In genomic region chr8:117968306-117968705, GRCm38 (mm10) we compare ENCODE assay signal across 24 mouse cellular contexts.
DNase-seq lines count a peak whose midpoint lies in the region; ATAC-seq and TF ChIP-seq lines count a peak whose summit lies in the region.
"Had no signal": no experiment of that assay in that cellular context is flagged by ENCODE, and none has a peak within 500 bp of the region (broad histone marks: within the 10 kb centered on the region; RNA-seq: fewer than 3 reads in every experiment).

No protein-coding gene starts in this region.

- CTCF ChIA-PET in Patski (lab: Charles Lee) = no interaction called here

- H3K27ac ChIP-seq in midbrain, embryonic 11.5 days (ENCODE audit: low read depth, low read length) = no peak overlapping the region
- no peak overlapping the region for H3K27ac ChIP-seq in midbrain, embryonic 15.5 days

- H3K4me1 ChIP-seq in midbrain, embryonic 11.5 days (ENCODE audit: control insufficient read depth, insufficient read depth, low read length) = no peaks in the 10 kb centered on the region
- H3K4me1 ChIP-seq in midbrain, embryonic 15.5 days = no peaks in the 10 kb centered on the region
- H3K4me1 ChIP-seq in E14TG2a.4 (replicated peaks; ENCODE audit: low read depth, low read length) = no peaks in the 10 kb centered on the region

- 89% methylated on average over 5 of the region's 5 CpGs for WGBS in midbrain, embryonic 11.5 days
- 83% methylated on average over 5 of the region's 5 CpGs for WGBS in midbrain, embryonic 15.5 days

- no peaks in the 10 kb centered on the region for H3K27me3 ChIP-seq in midbrain, embryonic 11.5 days (ENCODE audit: control insufficient read depth, insufficient read depth, low read length)
- H3K27me3 ChIP-seq in midbrain, embryonic 15.5 days (replicated peaks) = no peaks in the 10 kb centered on the region
- no peaks in the 10 kb centered on the region for H3K27me3 ChIP-seq in E14TG2a.4 (ENCODE audit: insufficient read depth, low read length)
- peaks cover 14% of the 10 kb centered on the region for H3K27me3 ChIP-seq in Patski
- H3K27me3 ChIP-seq: CH12.LX had no signal

- no peak overlapping the region for H3K4me2 ChIP-seq in midbrain, embryonic 11.5 days
- no peak overlapping the region for H3K4me2 ChIP-seq in midbrain, embryonic 15.5 days

- no peaks in the 10 kb centered on the region for H3K9me3 ChIP-seq in midbrain, embryonic 11.5 days (ENCODE audit: control insufficient read depth, low read length)
- H3K9me3 ChIP-seq in midbrain, embryonic 15.5 days = no peaks in the 10 kb centered on the region
- peaks cover 14% of the 10 kb centered on the region for H3K9me3 ChIP-seq in E14TG2a.4 (ENCODE audit: low read length)

- ATAC-seq in midbrain, embryonic 11.5 days (ENCODE audit: low FRiP score) = no peak
- no peak for ATAC-seq in midbrain, embryonic 15.5 days (replicated peaks)
- no peak for ATAC-seq in Patski
- ATAC-seq: activated CD4-positive, CD25-positive, alpha-beta regulatory T cell, adult 4 months; CD4-positive, CD25-positive, alpha-beta regulatory T cell, adult 4 months had no signal

- no peaks in the 10 kb centered on the region for H3K36me3 ChIP-seq in midbrain, embryonic 11.5 days (ENCODE audit: control insufficient read depth, insufficient read depth, low read length)
- no peaks in the 10 kb centered on the region for H3K36me3 ChIP-seq in midbrain, embryonic 15.5 days (replicated peaks)
- no peaks in the 10 kb centered on the region for H3K36me3 ChIP-seq in E14TG2a.4 (ENCODE audit: insufficient read depth, low read length)
- H3K36me3 ChIP-seq: G1E had no signal

- TF ChIP-seq CTCF in E14TG2a.4 (conservative IDR thresholded peaks at IDR 0.05; ENCODE audit: low read length) (0 out of 2 replicates have a peak, but pooled peaks have one; percentile 9), Patski (IDR thresholded peaks at IDR 0.05) (peak; percentile 7)

- H3K4me3 ChIP-seq in midbrain, embryonic 11.5 days (ENCODE audit: low read depth, low read length) = no peak overlapping the region
- no peak overlapping the region for H3K4me3 ChIP-seq in midbrain, embryonic 15.5 days
- H3K4me3 ChIP-seq in E14TG2a.4 (replicated peaks; ENCODE audit: low read length) = no peak overlapping the region

- in situ Hi-C loops in Patski (cut with MboI; ENCODE audit: low pct_unique_long_range_greater_than_20kb) = no loop called here

- no peak overlapping the region for H3K9ac ChIP-seq in midbrain, embryonic 11.5 days (ENCODE audit: low read length)
- no peak overlapping the region for H3K9ac ChIP-seq in midbrain, embryonic 15.5 days

- DNase-seq in heart, adult 11 months = peak; percentile 58
- no peak for DNase-seq in heart, adult 8-10 months (ENCODE audit: low spot score)
- DNase-seq in midbrain, embryonic 11.5 days (ENCODE audit: low spot score, missing footprints) = peak; percentile 61
- no peak for DNase-seq in Patski (ENCODE audit: low read depth, low spot score)
- DNase-seq in embryo, embryonic 11 days = no peak
- DNase-seq in adrenal gland, adult (ENCODE audit: inconsistent age in 2 of 2, low spot score in 1 of 2) = no peak
- DNase-seq: adrenal gland, adult 2 months; adrenal gland, adult 8-10 months; adrenal gland, postnatal 10 days; adrenal gland, postnatal 14 days; adrenal gland, postnatal 25 days; adrenal gland, postnatal 36 days; B cell, adult 2 months; cerebellum, adult 11 months; cerebellum, adult 11-12 months; cerebellum, adult 18-20 months; cerebellum, adult 2 months; cerebellum, adult 8-10 months had no signal

- POLR2A ChIA-PET in Patski (lab: Charles Lee) = no interaction called here

Comparison
In these comparisons a context has a peak if more than half of its experiments do, and no peak if none do; other contexts are left out.
1. DNase-seq: peak in heart, adult 11 months (single experiment) and midbrain, embryonic 11.5 days (single experiment); none in heart, adult 8-10 months (single experiment), Patski (single experiment), embryo, embryonic 11 days (single experiment) and adrenal gland, adult (0 of 2).